Mouse (Mus musculus): Measurements from ENCODE around the gene Gfm2.

DNA sequence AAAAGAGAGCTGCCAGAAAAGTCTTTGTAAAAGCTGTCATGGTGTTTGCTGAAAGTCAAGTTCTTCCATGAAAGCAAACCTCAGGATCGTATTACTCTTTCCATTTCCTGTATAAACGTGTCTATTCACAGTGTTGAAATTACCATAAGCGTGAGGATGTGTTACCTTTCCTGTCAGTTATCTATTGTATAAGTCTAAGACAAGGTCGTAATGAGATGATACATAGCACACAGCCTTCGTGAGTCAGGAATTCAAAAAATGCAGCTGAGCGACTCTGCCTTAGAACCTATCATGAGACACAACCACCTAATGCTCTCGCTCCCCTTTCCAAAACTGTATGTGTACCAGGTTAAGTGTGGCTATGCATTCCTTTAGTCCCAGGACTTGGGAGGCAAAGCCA is 63.3 kb downstream of the Gfm2 start:
- TF ChIP-seq POLR2A (IDR thresholded peaks at IDR 0.05; ENCODE audit: insufficient read depth, low read depth, low read length) (no peak), CTCF (IDR thresholded peaks at IDR 0.05; ENCODE audit: insufficient read depth, low read depth, low read length) (no peak)
